Mouse (Mus musculus) telencephalon, adult 2 months (tissue): Measurements from ENCODE around the gene Tanc1.

Source experiments
- DNase-seq: peaks from one replicate; pipeline ENCODE4 v3.0.0-alpha.2; 2011; ENCODE audit warnings: low read depth, low spot score

Tanc1 gene

GRCm38 (mm10) chr2:59757015-59757414, 145.2 kb downstream of the Tanc1 start:
- DNase-seq = peak; percentile 21

- no peak for DNase-seq
These were observed 146.5 kb downstream of the Tanc1 start for GRCm38 (mm10) chr2:59758139-59758918.

GRCm38 (mm10) chr2:59760731-59761130, 148.9 kb downstream of the Tanc1 start:
- DNase-seq = no peak

- no peak for DNase-seq
These were observed 149.3 kb downstream of the Tanc1 start for GRCm38 (mm10) chr2:59761183-59761582.

- DNase-seq = no peak
These were observed 150.4 kb downstream of the Tanc1 start for GRCm38 (mm10) chr2:59762277-59762676.

GRCm38 (mm10) chr2:59765671-59766070, 153.8 kb downstream of the Tanc1 start:
- DNase-seq = no peak

GRCm38 (mm10) chr2:59767893-59768292, 156.1 kb downstream of the Tanc1 start:
- DNase-seq = no peak

GRCm38 (mm10) chr2:59768661-59769384, 157.0 kb downstream of the Tanc1 start:
- no peak for DNase-seq

- DNase-seq = no peak
These were observed 157.5 kb downstream of the Tanc1 start for GRCm38 (mm10) chr2:59769385-59769735.

- no peak for DNase-seq
These were observed 159.9 kb downstream of the Tanc1 start for GRCm38 (mm10) chr2:59771708-59772107.

- DNase-seq = no peak
These were observed 160.4 kb downstream of the Tanc1 start for GRCm38 (mm10) chr2:59772261-59772683.

GRCm38 (mm10) chr2:59774374-59774773, 162.5 kb downstream of the Tanc1 start:
- no peak for DNase-seq

GRCm38 (mm10) chr2:59775148-59775547, 163.3 kb downstream of the Tanc1 start:
- DNase-seq = no peak

GRCm38 (mm10) chr2:59775820-59776219, 164.0 kb downstream of the Tanc1 start:
- no peak for DNase-seq

- no peak for DNase-seq
These were observed 167.5 kb downstream of the Tanc1 start for GRCm38 (mm10) chr2:59779355-59779754.

- DNase-seq = no peak
These were observed 168.4 kb downstream of the Tanc1 start for GRCm38 (mm10) chr2:59780240-59780639.

- no peak for DNase-seq
These were observed 171.4 kb downstream of the Tanc1 start for GRCm38 (mm10) chr2:59783055-59783831.

- no peak for DNase-seq
These were observed 172.2 kb downstream of the Tanc1 start for GRCm38 (mm10) chr2:59783832-59784627.

- no peak for DNase-seq
These were observed 172.7 kb downstream of the Tanc1 start for GRCm38 (mm10) chr2:59784628-59784883.

- DNase-seq = no peak
These were observed 173.8 kb downstream of the Tanc1 start for GRCm38 (mm10) chr2:59785597-59785996.

- DNase-seq = no peak
These were observed 177.1 kb downstream of the Tanc1 start for GRCm38 (mm10) chr2:59788704-59789500.
